Mouse (Mus musculus) CH12.LX (cell line): Measurements from ENCODE around the gene Rpl3. TPM values are rescaled to one million over a fixed set of nuclear protein-coding genes. Genes with fewer than 3 reads are reported as not detected.

Source experiments
- DNase-seq: peaks from one replicate; pipeline ENCODE4 v3.0.0-alpha.2; 2013; ENCODE audit errors: extremely low read depth
- H3K27ac ChIP-seq: 2 replicates; pipeline ENCODE4 v1.5.1; 2012; ENCODE audit warnings: low read depth, mild to moderate bottlenecking, control low read depth, moderate library complexity; ENCODE audit not compliant: insufficient read depth
- H3K27me3 ChIP-seq: replicated peaks from 2 replicates; pipeline ENCODE3; 2012; ENCODE audit warnings: inconsistent platforms
- H3K36me3 ChIP-seq, 2 experiments: replicated peaks in 1 of 2; 2 replicates each; pipeline versions ENCODE3 to v1.6.1; 2012; ENCODE audit warnings: inconsistent platforms in 1 of 2, low read length in 1 of 2, mild to moderate bottlenecking in 1 of 2, mixed read lengths in 1 of 2, moderate library complexity in 1 of 2; ENCODE audit not compliant: control insufficient read depth in 1 of 2, insufficient read depth in 1 of 2
- H3K4me1 ChIP-seq, 2 experiments: 2 replicates each; pipeline ENCODE4 v1.6.1; 2012; ENCODE audit warnings: inconsistent platforms in 1 of 2, moderate library complexity in 1 of 2; ENCODE audit not compliant: insufficient read depth in 2 of 2, control insufficient read depth in 1 of 2
- H3K4me2 ChIP-seq: 2 replicates; pipeline ENCODE4 v1.6.1; 2012; ENCODE audit warnings: low read depth, mild to moderate bottlenecking, control low read depth; ENCODE audit not compliant: poor library complexity, insufficient read depth, severe bottlenecking
- H3K4me3 ChIP-seq, 3 experiments: fragments of 150-350 bp in 1 of 3; sonication (generic) in 1 of 3; replicated peaks in 1 of 3; 2 replicates each; pipeline versions ENCODE3 to v1.5.1; 2011 to 2012; ENCODE audit warnings: low read depth in 2 of 3, low read length in 2 of 3, mild to moderate bottlenecking in 2 of 3, moderate library complexity in 2 of 3, control low read depth in 1 of 3, improper control_type of control experiment in 1 of 3, inconsistent platforms in 1 of 3, mixed read lengths in 1 of 3; ENCODE audit not compliant: poor library complexity in 1 of 3
- H3K79me2 ChIP-seq: replicated peaks from 2 replicates; pipeline ENCODE4 v1.6.1; 2012; ENCODE audit warnings: mild to moderate bottlenecking, moderate library complexity; ENCODE audit not compliant: control insufficient read depth, poor library complexity, insufficient read depth, severe bottlenecking; ENCODE audit errors: extremely low read depth
- H3K9ac ChIP-seq: 2 replicates; pipeline ENCODE4 v1.6.1; 2012; ENCODE audit warnings: low read depth, mild to moderate bottlenecking, control low read depth, moderate library complexity; ENCODE audit not compliant: insufficient read depth
- H3K9me3 ChIP-seq: replicated peaks from 2 replicates; pipeline ENCODE3; 2012; ENCODE audit warnings: low read length, inconsistent platforms, mixed read lengths
- BHLHE40 ChIP-seq: IDR thresholded peaks from 2 replicates; pipeline ENCODE4 v1.6.1; 2011; ENCODE audit warnings: mild to moderate bottlenecking, low read depth, low read length, improper control_type of control experiment
- CHD1 ChIP-seq: IDR thresholded peaks from 2 replicates; pipeline ENCODE4 v1.6.1; 2012; ENCODE audit warnings: low read depth, low read length, improper control_type of control experiment, inconsistent platforms
- CHD2 ChIP-seq: IDR thresholded peaks from 2 replicates; pipeline ENCODE4 v1.6.1; 2011; ENCODE audit warnings: low read length, improper control_type of control experiment
- CTCF ChIP-seq, 2 experiments: IDR thresholded peaks in 1 of 2; conservative IDR thresholded peaks in 1 of 2; 2 replicates each; pipeline ENCODE4 v1.5.1; 2011 to 2012; ENCODE audit warnings: low read depth in 2 of 2, low read length in 2 of 2, improper control_type of control experiment in 1 of 2, inconsistent platforms in 1 of 2, mild to moderate bottlenecking in 1 of 2, moderate library complexity in 1 of 2
- IRF4 ChIP-seq: IDR thresholded peaks from 2 replicates; pipeline ENCODE4 v1.6.1; 2014; ENCODE audit warnings: low read depth, mild to moderate bottlenecking, inconsistent platforms, low read length, improper control_type of control experiment
- JUN ChIP-seq: IDR thresholded peaks from 2 replicates; pipeline ENCODE4 v1.6.1; 2011; ENCODE audit warnings: low read depth, mild to moderate bottlenecking, low read length, improper control_type of control experiment, moderate library complexity; ENCODE audit not compliant: insufficient read depth
- JUND ChIP-seq: conservative IDR thresholded peaks from 2 replicates; pipeline ENCODE4 v1.6.1; 2011; ENCODE audit warnings: low read depth, low read length, improper control_type of control experiment
- MAZ ChIP-seq: IDR thresholded peaks from 2 replicates; pipeline ENCODE4 v1.6.1; 2012; ENCODE audit warnings: low read depth, mild to moderate bottlenecking, inconsistent platforms, low read length, improper control_type of control experiment, moderate library complexity
- MYC ChIP-seq: IDR thresholded peaks from 2 replicates; pipeline ENCODE4 v1.6.1; 2011; ENCODE audit warnings: low read depth, mild to moderate bottlenecking, improper control_type of control experiment, low read length
- NRF1 ChIP-seq: IDR thresholded peaks from 2 replicates; pipeline ENCODE4 v1.6.1; 2014; ENCODE audit warnings: low read depth, mild to moderate bottlenecking, inconsistent platforms, low read length, improper control_type of control experiment, moderate library complexity
- PAX5 ChIP-seq: IDR thresholded peaks from 2 replicates; pipeline ENCODE4 v1.6.1; 2012; ENCODE audit warnings: low read length, inconsistent platforms, mixed read lengths
- RAD21 ChIP-seq: IDR thresholded peaks from 2 replicates; pipeline ENCODE4 v1.6.1; 2011; ENCODE audit warnings: low read depth, mild to moderate bottlenecking, low read length, improper control_type of control experiment, moderate library complexity
- USF1 ChIP-seq: IDR thresholded peaks from 2 replicates; pipeline ENCODE4 v1.6.1; 2014; ENCODE audit warnings: low read depth, mild to moderate bottlenecking, inconsistent platforms, low read length, improper control_type of control experiment
- ZC3H11A ChIP-seq: IDR thresholded peaks from 2 replicates; pipeline ENCODE4 v1.6.1; 2012; ENCODE audit warnings: low read depth, mild to moderate bottlenecking, inconsistent platforms, low read length, improper control_type of control experiment
- ZKSCAN1 ChIP-seq: IDR thresholded peaks from 2 replicates; pipeline ENCODE4 v1.6.1; 2012; ENCODE audit warnings: low read depth, inconsistent platforms, low read length, improper control_type of control experiment, borderline replicate concordance
- ZMIZ1 ChIP-seq: IDR thresholded peaks from 2 replicates; pipeline ENCODE4 v1.6.1; 2012; ENCODE audit warnings: low read depth, mild to moderate bottlenecking, inconsistent platforms, low read length, improper control_type of control experiment
- ZNF384 ChIP-seq: IDR thresholded peaks from 2 replicates; pipeline ENCODE4 v1.6.1; 2012; ENCODE audit warnings: low read depth, low read length, improper control_type of control experiment, inconsistent platforms
- dilution Hi-C: fragments of 300-500 bp; cut with MboI; formaldehyde crosslinking; loops from 2 replicates; pipeline ENCODE4 v1.14.3; 2020; ENCODE audit warnings: low sequenced_read_pairs; ENCODE audit not compliant: extremely low pct_unique_long_range_greater_than_20kb, extremely low pct_ligation_motif_present
- in situ Hi-C: fragments of 300-500 bp; cut with MboI; formaldehyde crosslinking; loops from 3 replicates; pipeline ENCODE4 v1.14.3; 2019; ENCODE audit warnings: low sequenced_read_pairs, low pct_ligation_motif_present, low pct_unique_long_range_greater_than_20kb, mixed read lengths
- polyA plus RNA-seq: library from polyadenylated mRNA; unstranded; fragments of >175 nt; gene quantifications from 2 replicates; pipeline ENCODE4 v1.2.1, GENCODE M21; 2012; ENCODE audit warnings: low read depth; ENCODE audit not compliant: insufficient read length
- total RNA-seq, 2 experiments: library from RNA; depleted of rRNA; stranded (reverse); fragments of 300-350 nt in 1 of 2; fragments of >200 nt in 1 of 2; gene quantifications; 2 replicates each; pipeline ENCODE4 v1.2.3; 2012 to 2014

Gene Rpl3
- total and polyA plus RNA-seq, 3 experiments: 2,198 to 3,819 (median 2,592) TPM

DNA sequence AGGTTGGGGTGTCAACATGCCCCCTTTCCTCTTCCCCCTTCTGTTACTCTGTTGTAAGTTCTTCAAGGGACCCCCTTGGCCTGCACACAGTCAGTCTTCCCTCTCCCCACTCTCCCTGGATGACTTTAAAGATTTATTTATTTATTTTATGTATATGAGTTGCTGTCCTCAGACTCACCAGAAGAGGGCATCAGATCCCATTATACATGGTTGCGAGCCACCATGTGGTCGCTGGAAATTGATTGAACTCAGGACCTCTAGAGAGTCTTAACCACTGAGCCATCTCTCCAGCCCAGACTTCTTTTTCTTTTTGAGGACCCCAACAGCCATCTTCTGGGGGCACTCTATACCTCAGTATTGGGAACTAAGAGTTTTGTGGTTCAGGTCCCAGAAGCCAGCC is 20.8 kb upstream of the Rpl3 start:
- Histone ChIP-seq H3K4me2 (no peak overlapping the region), H3K4me3 (no peak overlapping the region), H3K79me2 (no peaks in the 10 kb centered on the region), H3K9me3 (peaks cover 8% of the 10 kb centered on the region), H3K9ac (no peak overlapping the region), H3K4me1 (peaks cover 9 to 12% of the 10 kb centered on the region in 2 experiments), H3K27ac (no peak overlapping the region), H3K27me3 (no peaks in the 10 kb centered on the region), H3K36me3 (peaks cover 0 to 4% of the 10 kb centered on the region in 2 experiments)
- no peak for DNase-seq
- TF ChIP-seq PAX5 (no peak), CHD1 (no peak), MAZ (no peak), JUN (no peak), RAD21 (peak; percentile 7), NRF1 (no peak), ZNF384 (no peak), MYC (peak; percentile 44; the same call in 1 of the 2 replicates), CHD2 (no peak), CTCF (conservative IDR thresholded peaks at IDR 0.05 in 1 of 2, IDR thresholded peaks at IDR 0.05 in 1 of 2; ENCODE audit: low read depth in 2 of 2, low read length in 2 of 2) (peak in 1 of 2 experiments; percentile 54; a peak in 2 of 4 replicates), USF1 (no peak), JUND (no peak), ZMIZ1 (no peak)
- in situ Hi-C loops (no loop called here), dilution Hi-C loops (no loop called here)

DNA sequence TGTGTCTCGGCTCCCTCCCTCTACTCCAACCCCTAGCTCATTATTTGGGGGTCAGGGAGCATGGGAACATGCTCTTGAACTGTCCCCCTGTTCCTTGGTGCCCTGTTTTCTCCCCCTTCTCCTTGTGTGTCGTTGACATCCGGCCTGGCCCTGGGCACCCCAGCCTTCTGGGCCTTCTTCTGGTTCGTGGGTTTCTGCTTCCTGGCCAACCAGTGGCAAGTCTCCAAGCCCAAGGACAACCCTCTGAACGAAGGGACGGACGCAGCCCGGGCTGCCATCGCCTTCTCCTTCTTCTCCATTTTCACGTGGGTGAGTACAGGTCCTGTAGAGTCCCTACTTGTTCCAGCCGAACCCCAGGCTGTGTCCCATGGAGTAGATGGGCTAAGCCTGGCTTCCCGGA is 19.8 kb upstream of the Rpl3 start:
- H3K4me3 ChIP-seq: no peak overlapping the region
- TF ChIP-seq IRF4 (no peak), ZKSCAN1 (no peak), ZC3H11A (no peak), BHLHE40 (no peak), RAD21 (no peak)
- no peak overlapping the region for H3K27ac ChIP-seq
- H3K36me3 ChIP-seq: peaks cover 0 to 4% of the 10 kb centered on the region in 2 experiments
- in situ Hi-C loops: no loop called here
- H3K79me2 ChIP-seq: no peaks in the 10 kb centered on the region
- no peak overlapping the region for H3K9ac ChIP-seq
- H3K4me2 ChIP-seq: no peak overlapping the region
- no peaks in the 10 kb centered on the region for H3K27me3 ChIP-seq
- peaks cover 8% of the 10 kb centered on the region for H3K9me3 ChIP-seq
- DNase-seq: no peak
- H3K4me1 ChIP-seq: peaks cover 8 to 9% of the 10 kb centered on the region in 2 experiments
- dilution Hi-C loops: no loop called here
